Mouse (Mus musculus) MEL (cell line): ENCODE data around the gene Arsj. TPM values are rescaled to one million over a fixed set of nuclear protein-coding genes. Genes with fewer than 3 reads are reported as not detected.
A peak's percentile ranks its signal among the peaks of the same experiment; 100 is the strongest.

Experiments
- DNase-seq: peaks from one replicate; pipeline ENCODE4 v3.0.0; 2011; ENCODE audit warnings: low read depth, low spot score
- H3K27ac ChIP-seq: 2 replicates; pipeline ENCODE4 v1.5.1; 2012; ENCODE audit warnings: low read depth, mild to moderate bottlenecking, control low read depth, low read length, moderate library complexity; ENCODE audit not compliant: control insufficient read depth
- H3K27me3 ChIP-seq, 2 experiments: fragments of 150-350 bp in 1 of 2; sonication (generic) in 1 of 2; 2 replicates each; pipeline ENCODE4 v1.6.1; 2012; ENCODE audit warnings: low read length in 2 of 2, mild to moderate bottlenecking in 2 of 2, improper control_type of control experiment in 1 of 2, moderate library complexity in 1 of 2; ENCODE audit not compliant: insufficient read depth in 2 of 2, control insufficient read depth in 1 of 2
- H3K36me3 ChIP-seq, 2 experiments: 2 replicates each; pipeline ENCODE4 v1.6.1; 2012 to 2014; ENCODE audit warnings: low read length in 2 of 2, improper control_type of control experiment in 1 of 2, inconsistent platforms in 1 of 2, mild to moderate bottlenecking in 1 of 2; ENCODE audit not compliant: insufficient read depth in 2 of 2, control insufficient read depth in 1 of 2
- H3K4me1 ChIP-seq, 2 experiments: fragments of 150-350 bp in 1 of 2; sonication (generic) in 1 of 2; 2 replicates each; pipeline ENCODE4 v1.6.1; 2012; ENCODE audit warnings: low read length in 2 of 2, improper control_type of control experiment in 1 of 2, mild to moderate bottlenecking in 1 of 2; ENCODE audit not compliant: insufficient read depth in 2 of 2, control insufficient read depth in 1 of 2
- H3K4me3 ChIP-seq, 2 experiments: fragments of 150-350 bp in 1 of 2; sonication (generic) in 1 of 2; 2 replicates each; pipeline ENCODE4 v1.5.1; 2012; ENCODE audit warnings: low read depth in 2 of 2, low read length in 2 of 2, mild to moderate bottlenecking in 2 of 2, moderate library complexity in 2 of 2, control low read depth in 1 of 2, improper control_type of control experiment in 1 of 2; ENCODE audit not compliant: control insufficient read depth in 1 of 2, insufficient read depth in 1 of 2
- H3K79me2 ChIP-seq: 2 replicates; pipeline ENCODE4 v1.6.1; 2012; ENCODE audit warnings: mild to moderate bottlenecking, low read length, moderate library complexity; ENCODE audit not compliant: control insufficient read depth, poor library complexity, insufficient read depth
- H3K9ac ChIP-seq: 2 replicates; pipeline ENCODE4 v1.6.1; 2012; ENCODE audit warnings: low read depth, mild to moderate bottlenecking, control low read depth, low read length, moderate library complexity; ENCODE audit not compliant: control insufficient read depth, poor library complexity, severe bottlenecking
- H3K9me3 ChIP-seq: fragments of 150-350 bp; sonication (generic); replicated peaks from 2 replicates; pipeline ENCODE4 v1.6.1; 2012; ENCODE audit warnings: mild to moderate bottlenecking, low read length, improper control_type of control experiment, moderate library complexity; ENCODE audit not compliant: insufficient read depth
- BHLHE40 ChIP-seq: IDR thresholded peaks from 2 replicates; pipeline ENCODE4 v1.6.1; 2012; ENCODE audit warnings: low read depth, mild to moderate bottlenecking, inconsistent platforms, low read length, improper control_type of control experiment, borderline replicate concordance
- CHD1 ChIP-seq: IDR thresholded peaks from 2 replicates; pipeline ENCODE4 v1.6.1; 2012; ENCODE audit warnings: low read depth, mild to moderate bottlenecking, inconsistent platforms, low read length, improper control_type of control experiment
- CHD2 ChIP-seq: IDR thresholded peaks from 2 replicates; pipeline ENCODE4 v1.6.1; 2011; ENCODE audit warnings: low read length, improper control_type of control experiment
- CTCF ChIP-seq, 3 experiments: IDR thresholded peaks in 2 of 3; conservative IDR thresholded peaks in 1 of 3; 2 replicates each; pipeline ENCODE4 v1.5.1; 2011 to 2012; ENCODE audit warnings: low read length in 3 of 3, low read depth in 2 of 3, mild to moderate bottlenecking in 2 of 3, improper control_type of control experiment in 1 of 3, inconsistent platforms in 1 of 3, mixed read lengths in 1 of 3, moderate library complexity in 1 of 3; ENCODE audit not compliant: control insufficient read depth in 1 of 3, insufficient read depth in 1 of 3, poor library complexity in 1 of 3, severe bottlenecking in 1 of 3
- E2F4 ChIP-seq: IDR thresholded peaks from 2 replicates; pipeline ENCODE4 v1.6.1; 2011; ENCODE audit warnings: low read depth, low read length, improper control_type of control experiment, borderline replicate concordance
- EP300 ChIP-seq, 2 experiments: IDR thresholded peaks; 2 replicates each; pipeline ENCODE4 v1.6.1; 2011; ENCODE audit warnings: improper control_type of control experiment in 2 of 2, low read length in 2 of 2, low read depth in 1 of 2, mild to moderate bottlenecking in 1 of 2
- ETS1 ChIP-seq: IDR thresholded peaks from 2 replicates; pipeline ENCODE4 v1.6.1; 2012; ENCODE audit warnings: low read depth, mild to moderate bottlenecking, inconsistent platforms, low read length, improper control_type of control experiment, moderate library complexity
- HCFC1 ChIP-seq: IDR thresholded peaks from 2 replicates; pipeline ENCODE4 v1.6.1; 2012; ENCODE audit warnings: low read depth, mild to moderate bottlenecking, inconsistent platforms, low read length, improper control_type of control experiment, moderate library complexity
- JUND ChIP-seq: IDR thresholded peaks from 2 replicates; pipeline ENCODE4 v1.6.1; 2011; ENCODE audit warnings: low read depth, mild to moderate bottlenecking, improper control_type of control experiment, low read length
- KAT2A ChIP-seq: conservative IDR thresholded peaks from 2 replicates; pipeline ENCODE4 v1.6.1; 2012; ENCODE audit warnings: low read depth, low read length, improper control_type of control experiment, inconsistent platforms
- MAFK ChIP-seq: IDR thresholded peaks from 2 replicates; pipeline ENCODE4 v1.6.1; 2011; ENCODE audit warnings: low read depth, mild to moderate bottlenecking, low read length, improper control_type of control experiment, borderline replicate concordance
- MXI1 ChIP-seq: IDR thresholded peaks from 2 replicates; pipeline ENCODE4 v1.6.1; 2011; ENCODE audit warnings: mild to moderate bottlenecking, low read depth, low read length, improper control_type of control experiment
- MYC ChIP-seq: IDR thresholded peaks from 2 replicates; pipeline ENCODE4 v1.6.1; 2011; ENCODE audit warnings: low read depth, mild to moderate bottlenecking, low read length, improper control_type of control experiment, moderate library complexity
- NRF1 ChIP-seq: IDR thresholded peaks from 2 replicates; pipeline ENCODE4 v1.6.1; 2014; ENCODE audit warnings: low read depth, mild to moderate bottlenecking, inconsistent platforms, low read length, improper control_type of control experiment, moderate library complexity; ENCODE audit not compliant: poor library complexity, insufficient read depth, severe bottlenecking
- SMC3 ChIP-seq: IDR thresholded peaks from 2 replicates; pipeline ENCODE4 v1.6.1; 2011; ENCODE audit warnings: low read depth, low read length, improper control_type of control experiment
- TAL1 ChIP-seq: IDR thresholded peaks from 2 replicates; pipeline ENCODE4 v1.6.1; 2012; ENCODE audit warnings: mild to moderate bottlenecking, inconsistent platforms, low read length, moderate library complexity, mixed read lengths
- TCF12 ChIP-seq: IDR thresholded peaks from 2 replicates; pipeline ENCODE4 v1.6.1; 2014; ENCODE audit warnings: low read depth, mild to moderate bottlenecking, inconsistent platforms, low read length, improper control_type of control experiment, moderate library complexity
- USF2 ChIP-seq, 2 experiments: IDR thresholded peaks; 2 replicates each; pipeline ENCODE4 v1.6.1; 2011 to 2012; ENCODE audit warnings: improper control_type of control experiment in 2 of 2, low read length in 2 of 2, borderline replicate concordance in 1 of 2, inconsistent platforms in 1 of 2, low read depth in 1 of 2, mild to moderate bottlenecking in 1 of 2; ENCODE audit not compliant: insufficient read depth in 1 of 2
- ZKSCAN1 ChIP-seq: IDR thresholded peaks from 2 replicates; pipeline ENCODE4 v1.6.1; 2012; ENCODE audit warnings: low read depth, mild to moderate bottlenecking, inconsistent platforms, low read length, improper control_type of control experiment, moderate library complexity
- ZNF384 ChIP-seq: IDR thresholded peaks from 2 replicates; pipeline ENCODE4 v1.6.1; 2012; ENCODE audit warnings: low read depth, mild to moderate bottlenecking, inconsistent platforms, low read length, improper control_type of control experiment
- polyA plus RNA-seq, 2 experiments: library from polyadenylated mRNA; stranded (reverse) in 1 of 2; unstranded in 1 of 2; fragments of >175 nt in 1 of 2; fragments of >200 nt in 1 of 2; gene quantifications; 2 replicates each; pipeline versions ENCODE4 v1.2.1 to v1.2.4; 2012; ENCODE audit warnings: low replicate concordance in 2 of 2, low read depth in 1 of 2; ENCODE audit not compliant: insufficient read length in 2 of 2, insufficient read depth in 1 of 2, missing spikeins in 1 of 2
- total RNA-seq: library from RNA; depleted of rRNA; stranded (reverse); fragments of 300-350 nt; gene quantifications from 2 replicates; pipeline ENCODE4 v1.2.3, GENCODE M21; 2012

Gene Arsj
- total and polyA plus RNA-seq, 3 experiments = not detected

- no peaks in the 10 kb centered on the region for H3K79me2 ChIP-seq
- TF ChIP-seq ZKSCAN1 (no peak), USF2 (IDR thresholded peaks at IDR 0.05; ENCODE audit: borderline replicate concordance in 1 of 2, insufficient read depth in 1 of 2, low read depth in 1 of 2, low read length in 2 of 2) (no peak), HCFC1 (no peak), SMC3 (no peak), CTCF (IDR thresholded peaks at IDR 0.05 in 2 of 3, conservative IDR thresholded peaks at IDR 0.05 in 1 of 3; ENCODE audit: control insufficient read depth in 1 of 3, insufficient read depth in 1 of 3, low read depth in 2 of 3, low read length in 3 of 3, poor library complexity in 1 of 3, severe bottlenecking in 1 of 3) (no peak), MYC (no peak), JUND (no peak), KAT2A (no peak), TCF12 (no peak), E2F4 (no peak), NRF1 (no peak), EP300 (IDR thresholded peaks at IDR 0.05; ENCODE audit: low read depth in 1 of 2, low read length in 2 of 2) (no peak), TAL1 (no peak), MAFK (no peak)
- no peak for DNase-seq
- no peak overlapping the region for H3K4me3 ChIP-seq
- H3K9ac ChIP-seq = no peak overlapping the region
- H3K4me1 ChIP-seq = no peaks in the 10 kb centered on the region
- no peaks in the 10 kb centered on the region for H3K9me3 ChIP-seq
- H3K36me3 ChIP-seq = no peaks in the 10 kb centered on the region
- no peaks in the 10 kb centered on the region for H3K27me3 ChIP-seq
- H3K27ac ChIP-seq = no peak overlapping the region
Observed at GRCm38 (mm10) chr3:126383276-126383675, 19.8 kb downstream of the Arsj start.

- H3K9ac ChIP-seq = no peak overlapping the region
- no peak overlapping the region for H3K27ac ChIP-seq
- no peaks in the 10 kb centered on the region for H3K36me3 ChIP-seq
- no peaks in the 10 kb centered on the region for H3K4me1 ChIP-seq
- H3K27me3 ChIP-seq = no peaks in the 10 kb centered on the region
- no peaks in the 10 kb centered on the region for H3K79me2 ChIP-seq
- DNase-seq = peak; percentile 12
- no peaks in the 10 kb centered on the region for H3K9me3 ChIP-seq
- TF ChIP-seq CHD1 (no peak), BHLHE40 (no peak), SMC3 (no peak), MXI1 (no peak), CHD2 (no peak), ZKSCAN1 (no peak), ZNF384 (no peak), MYC (no peak), ETS1 (no peak), USF2 (IDR thresholded peaks at IDR 0.05; ENCODE audit: borderline replicate concordance in 1 of 2, insufficient read depth in 1 of 2, low read depth in 1 of 2, low read length in 2 of 2) (no peak)
- TF ChIP-seq, all 39 proteins: peak for 0
- H3K4me3 ChIP-seq = no peak overlapping the region
Observed at GRCm38 (mm10) chr3:126384657-126385438, 21.4 kb downstream of the Arsj start.
